Mouse (Mus musculus): ENCODE results near the gene Clpx. TPM values are rescaled to one million over a fixed set of nuclear protein-coding genes. Genes with fewer than 3 reads are reported as not detected.
"Not testable (repeated sequence)": the region's sequence is repeated elsewhere in the genome, so short reads cannot be mapped to it uniquely, and the experiment has no call there.

Gene Clpx
- polyA plus RNA-seq, 1 experiment from 2014 or later = 47.3 TPM

- ATAC-seq (replicated peaks) = peak; percentile 97
- no peak overlapping the region for H3K4me3 ChIP-seq
- peaks cover 25% of the 10 kb centered on the region for H3K4me1 ChIP-seq
- WGBS = 4% methylated on average over 7 of the region's 7 CpGs
- peak overlapping the region; percentile 19; the same call in 1 of the 2 replicates for H3K9ac ChIP-seq (replicated peaks)
- no peaks in the 10 kb centered on the region for H3K9me3 ChIP-seq
- H3K4me2 ChIP-seq (replicated peaks) = no peak overlapping the region; the same call in 1 of the 2 replicates
- H3K27ac ChIP-seq (replicated peaks) = peak overlapping the region; percentile 96
- no peaks in the 10 kb centered on the region for H3K36me3 ChIP-seq
- no peaks in the 10 kb centered on the region for H3K27me3 ChIP-seq
These were observed 26.1 kb upstream of the Clpx start for GRCm38 (mm10) chr9:65267742-65268515.

- H3K27ac ChIP-seq (replicated peaks) = no peak overlapping the region
- peaks cover 8% of the 10 kb centered on the region for H3K4me1 ChIP-seq
- ATAC-seq (replicated peaks) = no peak
- no peaks in the 10 kb centered on the region for H3K9me3 ChIP-seq
- no peak overlapping the region for H3K9ac ChIP-seq (replicated peaks)
- 89% methylated on average over 13 of the region's 13 CpGs for WGBS
- no peak overlapping the region for H3K4me2 ChIP-seq (replicated peaks)
- H3K27me3 ChIP-seq = no peaks in the 10 kb centered on the region
- H3K4me3 ChIP-seq = no peak overlapping the region
- H3K36me3 ChIP-seq = no peaks in the 10 kb centered on the region
These were observed 20.8 kb upstream of the Clpx start for GRCm38 (mm10) chr9:65273048-65273809.

DNA sequence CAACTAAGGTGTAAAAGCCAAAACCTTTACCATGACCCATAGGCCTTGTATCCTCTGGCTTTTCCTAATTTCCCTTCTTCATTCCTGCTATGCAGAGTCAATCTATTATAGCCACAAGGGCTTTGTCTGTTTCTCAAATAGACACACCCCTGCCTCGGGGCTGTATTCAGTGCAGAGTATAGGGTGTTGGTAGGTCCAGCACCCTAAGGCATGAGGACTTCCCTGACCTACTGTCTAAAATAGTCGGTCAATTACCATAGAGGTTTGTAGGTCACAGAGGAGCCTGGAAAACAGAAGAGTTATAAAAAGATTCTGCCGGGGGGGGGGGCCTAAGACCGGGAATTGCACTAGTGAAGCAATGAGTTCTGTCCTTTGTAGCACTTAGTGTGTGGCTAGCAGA lies 20.2 kb upstream of the Clpx start:
- Histone ChIP-seq H3K4me2 (replicated peaks) (no peak overlapping the region), H3K9me3 (no peaks in the 10 kb centered on the region), H3K27ac (replicated peaks) (no peak overlapping the region), H3K36me3 (no peaks in the 10 kb centered on the region), H3K27me3 (no peaks in the 10 kb centered on the region), H3K4me1 (peaks cover 1% of the 10 kb centered on the region), H3K9ac (replicated peaks) (no peak overlapping the region), H3K4me3 (no peak overlapping the region)
- no peak for ATAC-seq (replicated peaks)
- 77% methylated on average over 4 of the region's 4 CpGs for WGBS

DNA sequence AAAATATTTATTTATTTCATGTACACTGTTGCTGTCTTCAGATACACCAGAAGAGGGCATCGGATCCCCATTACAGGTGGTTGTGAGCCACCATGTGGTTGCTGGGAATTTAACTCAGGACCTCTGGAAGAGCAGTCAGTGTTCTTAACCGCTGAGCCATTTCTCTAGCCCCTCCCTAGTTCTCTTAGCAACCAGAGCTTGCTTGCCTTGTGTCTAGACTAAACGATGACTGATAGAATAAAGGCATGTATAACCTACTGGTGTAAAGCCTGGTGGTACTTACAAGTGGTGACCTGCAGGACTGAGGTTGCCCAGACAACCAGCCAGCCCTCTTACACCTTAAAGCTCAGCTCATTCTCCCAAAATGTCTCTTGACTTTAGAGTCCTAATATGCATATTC lies 19.2 kb upstream of the Clpx start:
- not testable (repeated sequence) for H3K27me3 ChIP-seq; H3K4me2 ChIP-seq (replicated peaks); H3K4me3 ChIP-seq; H3K36me3 ChIP-seq; H3K9ac ChIP-seq (replicated peaks); H3K9me3 ChIP-seq; H3K4me1 ChIP-seq; ATAC-seq (replicated peaks); H3K27ac ChIP-seq (replicated peaks)
- 68% methylated on average over 3 of the region's 3 CpGs for WGBS

DNA sequence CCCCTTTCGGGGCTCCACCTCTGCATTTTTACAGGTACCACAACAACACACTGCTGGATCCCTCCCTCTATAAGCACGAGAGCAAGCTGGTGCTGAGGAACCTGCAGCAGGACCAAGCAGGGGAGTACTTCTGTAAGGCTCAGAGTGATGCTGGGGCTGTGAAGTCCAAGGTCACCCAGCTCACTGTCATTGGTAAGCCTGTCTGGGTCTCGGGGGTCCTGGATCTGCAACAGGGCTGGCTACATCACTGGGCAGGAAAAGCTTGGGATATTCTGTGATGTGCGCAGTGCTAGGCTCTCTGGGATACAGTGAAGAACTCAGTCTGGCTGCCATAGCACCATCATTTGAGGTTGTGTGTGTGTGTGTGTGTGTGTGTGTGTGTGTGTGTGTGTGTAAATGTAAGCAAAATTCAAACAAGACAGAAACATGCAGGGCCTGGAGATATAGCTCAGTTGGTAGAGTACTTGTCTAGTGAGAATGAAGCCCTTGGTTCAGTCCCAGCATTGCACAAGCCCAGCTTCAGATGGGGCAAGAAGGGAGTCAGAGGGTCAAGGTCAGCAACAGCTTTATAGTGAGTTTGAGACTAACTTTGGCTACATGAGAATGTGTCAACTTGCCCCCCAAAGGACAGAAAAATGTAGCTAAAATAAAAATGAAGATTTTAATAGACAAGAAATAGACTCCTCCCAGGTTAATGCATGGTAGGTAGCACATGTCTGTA lies 18.1 kb upstream of the Clpx start:
- Histone ChIP-seq H3K4me1 (no peaks in the 10 kb centered on the region), H3K9ac (replicated peaks) (no peak overlapping the region), H3K36me3 (no peaks in the 10 kb centered on the region), H3K27ac (replicated peaks) (no peak overlapping the region), H3K27me3 (no peaks in the 10 kb centered on the region), H3K9me3 (no peaks in the 10 kb centered on the region), H3K4me2 (replicated peaks) (no peak overlapping the region), H3K4me3 (no peak overlapping the region)
- ATAC-seq (replicated peaks) = no peak
- 85% methylated on average over 4 of the region's 4 CpGs for WGBS

- Histone ChIP-seq H3K4me2 (replicated peaks) (no peak overlapping the region), H3K27me3 (no peaks in the 10 kb centered on the region), H3K4me1 (no peaks in the 10 kb centered on the region), H3K9ac (replicated peaks) (no peak overlapping the region), H3K36me3 (no peaks in the 10 kb centered on the region), H3K4me3 (no peak overlapping the region), H3K27ac (replicated peaks) (no peak overlapping the region; the same call in 1 of the 2 replicates), H3K9me3 (no peaks in the 10 kb centered on the region)
- ATAC-seq (replicated peaks) = 0 out of 2 replicates have a peak, but pooled peaks have one; percentile 23
- 71% methylated on average over 5 of the region's 5 CpGs for WGBS
These were observed 12.4 kb upstream of the Clpx start for GRCm38 (mm10) chr9:65281536-65282151.

DNA sequence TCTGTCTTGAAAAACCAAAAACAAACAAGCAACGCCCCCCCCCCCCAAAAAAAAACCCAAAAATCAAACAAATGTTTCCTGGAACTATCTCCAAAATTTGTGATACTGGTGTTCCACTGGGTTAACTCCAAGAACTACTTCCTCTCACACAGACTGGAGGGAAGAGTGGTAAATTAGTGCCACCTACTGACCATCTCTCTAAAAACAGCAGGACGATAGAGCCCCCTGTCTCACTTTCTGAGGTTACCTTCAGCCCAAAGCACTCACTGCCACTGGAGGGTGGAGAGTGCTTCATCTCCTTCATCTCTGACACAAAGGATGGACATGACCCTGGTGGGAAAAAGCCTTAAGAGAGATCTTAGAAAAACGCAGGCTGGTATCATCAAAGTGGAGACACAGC lies 10.8 kb upstream of the Clpx start:
- H3K4me2 ChIP-seq (replicated peaks) = no peak overlapping the region
- no peaks in the 10 kb centered on the region for H3K4me1 ChIP-seq
- H3K27me3 ChIP-seq = no peaks in the 10 kb centered on the region
- peak; percentile 66; the same call in 1 of the 2 replicates for ATAC-seq (replicated peaks)
- no peak overlapping the region for H3K4me3 ChIP-seq
- no peaks in the 10 kb centered on the region for H3K36me3 ChIP-seq
- 3% methylated on average over 3 of the region's 3 CpGs for WGBS
- no peaks in the 10 kb centered on the region for H3K9me3 ChIP-seq
- no peak overlapping the region for H3K27ac ChIP-seq (replicated peaks)
- H3K9ac ChIP-seq (replicated peaks) = no peak overlapping the region

DNA sequence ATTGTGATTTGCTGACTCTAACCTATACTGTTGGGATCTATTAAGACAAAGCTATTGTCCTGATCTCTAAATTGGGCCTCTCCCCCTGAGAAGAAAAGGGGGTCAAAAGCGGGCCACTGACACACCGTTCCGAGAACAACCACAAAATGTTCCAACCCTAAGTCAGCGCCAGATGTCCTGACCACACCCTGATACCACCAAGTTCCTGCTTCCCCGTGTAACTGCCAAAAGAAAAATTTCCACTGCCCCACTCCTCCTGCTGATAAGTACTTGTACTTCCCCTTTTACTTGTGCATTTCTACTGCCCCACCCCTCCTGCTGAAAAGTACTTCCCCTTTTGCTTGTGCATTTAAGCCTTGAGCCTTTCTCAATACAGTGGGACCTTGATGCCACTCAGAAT lies 5.8 kb upstream of the Clpx start:
- not testable (repeated sequence) for H3K9me3 ChIP-seq; H3K4me1 ChIP-seq; H3K27me3 ChIP-seq; H3K4me3 ChIP-seq; ATAC-seq (replicated peaks); H3K4me2 ChIP-seq (replicated peaks); H3K36me3 ChIP-seq; H3K9ac ChIP-seq (replicated peaks); H3K27ac ChIP-seq (replicated peaks)
- WGBS = 94% methylated on average over 5 of the region's 5 CpGs

DNA sequence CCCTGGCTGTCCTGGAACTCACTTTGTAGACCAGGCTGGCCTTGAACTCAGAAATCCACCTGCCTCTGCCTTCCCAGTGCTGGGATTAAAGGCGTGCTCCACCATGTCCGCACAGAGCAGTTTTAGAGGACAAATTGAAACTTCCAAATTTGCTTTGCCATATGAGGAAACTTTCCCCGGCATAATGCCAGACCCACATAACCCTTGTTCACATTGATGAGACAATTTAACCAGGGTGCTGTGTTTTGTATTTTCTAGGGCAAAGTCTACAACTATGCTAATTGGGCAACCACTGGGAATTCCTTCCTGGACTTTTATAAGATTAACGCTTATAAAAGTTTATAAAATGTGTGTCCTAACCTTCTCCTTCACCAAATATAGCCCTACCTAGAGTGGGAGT lies 4.1 kb upstream of the Clpx start:
- no peak for ATAC-seq (replicated peaks)
- Histone ChIP-seq H3K4me3 (no peak overlapping the region), H3K27me3 (no peaks in the 10 kb centered on the region), H3K36me3 (no peaks in the 10 kb centered on the region), H3K4me1 (peaks cover 13% of the 10 kb centered on the region), H3K4me2 (replicated peaks) (no peak overlapping the region), H3K27ac (replicated peaks) (no peak overlapping the region), H3K9me3 (no peaks in the 10 kb centered on the region), H3K9ac (replicated peaks) (no peak overlapping the region)
- WGBS = 92% methylated on average over 4 of the region's 4 CpGs

DNA sequence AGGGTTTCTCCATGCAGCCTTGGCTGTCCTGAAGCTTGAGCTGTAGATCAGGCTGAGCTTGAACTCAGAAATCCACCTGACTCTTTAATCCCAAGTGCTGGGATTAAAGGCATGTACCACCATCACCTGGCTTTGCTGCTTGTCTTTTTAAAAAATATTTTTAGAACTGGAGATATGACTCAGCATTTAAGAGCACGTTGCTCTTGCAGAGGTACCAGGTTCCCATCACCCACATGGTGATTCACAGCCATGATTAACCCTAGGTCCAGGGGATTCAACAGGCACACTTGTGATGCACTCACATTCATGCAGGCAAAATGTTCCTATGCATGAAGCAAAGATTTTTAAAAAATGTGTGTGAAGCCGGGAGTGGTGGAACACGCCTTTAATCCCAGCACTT lies 1.6 kb upstream of the Clpx start:
- peaks cover 25% of the 10 kb centered on the region for H3K4me1 ChIP-seq
- 94% methylated on average over 3 of the region's 3 CpGs for WGBS
- no peaks in the 10 kb centered on the region for H3K27me3 ChIP-seq
- H3K9me3 ChIP-seq = no peaks in the 10 kb centered on the region
- no peak overlapping the region for H3K4me2 ChIP-seq (replicated peaks)
- H3K36me3 ChIP-seq = no peaks in the 10 kb centered on the region
- H3K9ac ChIP-seq (replicated peaks) = no peak overlapping the region
- H3K4me3 ChIP-seq = no peak overlapping the region
- ATAC-seq (replicated peaks) = no peak
- H3K27ac ChIP-seq (replicated peaks) = no peak overlapping the region

- H3K9me3 ChIP-seq = no peaks in the 10 kb centered on the region
- H3K27ac ChIP-seq (replicated peaks) = no peak overlapping the region
These were observed 941 bp upstream of the Clpx start for GRCm38 (mm10) chr9:65293119-65293518.

More at GRCm38 (mm10) chr9:65293119-65293518, 941 bp upstream of the Clpx start:
- no peak for ATAC-seq (replicated peaks)
- 0 out of 2 replicates have a peak, but pooled peaks cover 3% of the 10 kb centered on the region for H3K36me3 ChIP-seq
- peak overlapping the region; percentile 72 for H3K4me3 ChIP-seq
- H3K4me1 ChIP-seq = peaks cover 25% of the 10 kb centered on the region
- 36% methylated on average over 5 of the region's 5 CpGs for WGBS
- no peaks in the 10 kb centered on the region for H3K27me3 ChIP-seq
- peak overlapping the region; percentile 59 for H3K9ac ChIP-seq (replicated peaks)
- H3K4me2 ChIP-seq (replicated peaks) = peak overlapping the region; percentile 72
